Mouse (Mus musculus): ENCODE data around the gene Tbx1.

Tbx1 gene

GRCm38 (mm10) chr16:18587847-18588737, 2.4 kb downstream of the Tbx1 start:
- no peak for DNase-seq (ENCODE audit: low spot score in 2 of 2)

GRCm38 (mm10) chr16:18586906-18587546, 3.4 kb downstream of the Tbx1 start:
- DNase-seq (ENCODE audit: low spot score in 2 of 2): no peak

GRCm38 (mm10) chr16:18586076-18586905, 4.2 kb downstream of the Tbx1 start:
- no peak for DNase-seq (ENCODE audit: low spot score in 2 of 2)

GRCm38 (mm10) chr16:18585676-18586075, 4.8 kb downstream of the Tbx1 start:
- DNase-seq (ENCODE audit: low spot score in 2 of 2): no peak

- DNase-seq (ENCODE audit: low spot score in 2 of 2): no peak
These were observed 5.5 kb downstream of the Tbx1 start for GRCm38 (mm10) chr16:18584901-18585510.

- DNase-seq (ENCODE audit: low spot score in 2 of 2): no peak
These were observed 6.7 kb downstream of the Tbx1 start for GRCm38 (mm10) chr16:18583673-18584357.

GRCm38 (mm10) chr16:18583169-18583568, 7.3 kb downstream of the Tbx1 start:
- DNase-seq (ENCODE audit: low spot score in 2 of 2): no peak

GRCm38 (mm10) chr16:18582426-18583148, 7.9 kb downstream of the Tbx1 start:
- DNase-seq (ENCODE audit: low spot score in 2 of 2): no peak

GRCm38 (mm10) chr16:18581623-18582205, 8.8 kb downstream of the Tbx1 start:
- DNase-seq (ENCODE audit: low spot score in 2 of 2): no peak

- DNase-seq (ENCODE audit: low spot score in 2 of 2): no peak
These were observed 9.3 kb downstream of the Tbx1 start for GRCm38 (mm10) chr16:18581050-18581622.

- no peak for DNase-seq (ENCODE audit: low spot score in 2 of 2)
These were observed 10.1 kb downstream of the Tbx1 start for GRCm38 (mm10) chr16:18580389-18580788.

- DNase-seq (ENCODE audit: low spot score in 2 of 2): no peak
These were observed 12.8 kb downstream of the Tbx1 start for GRCm38 (mm10) chr16:18577599-18578160.

- DNase-seq (ENCODE audit: low spot score in 2 of 2): no peak
These were observed 13.4 kb downstream of the Tbx1 start for GRCm38 (mm10) chr16:18577071-18577470.

GRCm38 (mm10) chr16:18574196-18574595, 16.3 kb downstream of the Tbx1 start:
- DNase-seq (ENCODE audit: low spot score in 2 of 2): no peak

- DNase-seq (ENCODE audit: low spot score in 2 of 2): no peak
These were observed 21.9 kb downstream of the Tbx1 start for GRCm38 (mm10) chr16:18568599-18568998.

- no peak for DNase-seq (ENCODE audit: low spot score in 2 of 2)
These were observed 26.0 kb downstream of the Tbx1 start for GRCm38 (mm10) chr16:18564472-18564871.

GRCm38 (mm10) chr16:18556461-18556860, 34.0 kb downstream of the Tbx1 start:
- no peak for DNase-seq (ENCODE audit: low spot score in 2 of 2)

- DNase-seq (ENCODE audit: low spot score in 2 of 2): no peak
These were observed 35.1 kb downstream of the Tbx1 start for GRCm38 (mm10) chr16:18555235-18555935.

GRCm38 (mm10) chr16:18554721-18555120, 35.8 kb downstream of the Tbx1 start:
- no peak for DNase-seq (ENCODE audit: low spot score in 2 of 2)

Measured in urinary bladder, postnatal 4 days (tissue).